Mouse (Mus musculus): ENCODE measurements around the gene Hist1h2aa. TPM values are rescaled to one million over a fixed set of nuclear protein-coding genes. Genes with fewer than 3 reads are reported as not detected.

Hist1h2aa gene
- polyA plus RNA-seq, 1 experiment = not detected

DNA sequence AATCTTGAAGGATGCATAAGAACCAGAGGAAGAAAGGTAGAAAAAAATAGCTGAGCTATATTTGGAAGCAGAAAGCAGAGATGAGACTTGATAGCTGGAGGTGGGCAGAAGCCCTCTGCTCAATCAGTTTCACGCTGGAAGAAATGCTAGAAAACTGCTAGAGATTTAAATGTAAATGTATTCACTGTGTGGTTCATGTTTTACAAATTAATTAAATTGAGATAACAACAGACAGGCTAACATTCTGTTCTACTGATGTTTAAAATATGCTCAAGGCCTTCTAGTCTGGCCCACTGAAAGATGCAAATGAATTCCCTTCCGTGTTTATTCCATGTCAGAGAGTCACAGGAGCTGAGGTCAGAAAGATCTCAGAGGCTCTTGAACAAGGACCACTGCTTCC is 37.6 kb downstream of the Hist1h2aa start:
- no peaks in the 10 kb centered on the region for H3K27me3 ChIP-seq (ENCODE audit: control insufficient read depth, insufficient read depth, insufficient read length)
- no peak overlapping the region for H3ac ChIP-seq (ENCODE audit: control insufficient read depth, insufficient read length)
- H3K36me3 ChIP-seq (ENCODE audit: control insufficient read depth, insufficient read depth) = no peaks in the 10 kb centered on the region
- TF ChIP-seq POLR2AphosphoS2 (IDR thresholded peaks at IDR 0.05; ENCODE audit: insufficient read length, low read depth) (no peak), MAX (IDR thresholded peaks at IDR 0.05; ENCODE audit: low read depth) (no peak), TCF12 (IDR thresholded peaks at IDR 0.05; ENCODE audit: insufficient read depth, poor library complexity, severe bottlenecking) (no peak), POLR2A (IDR thresholded peaks at IDR 0.05; ENCODE audit: insufficient read length, low read depth) (no peak), MYOD1 (IDR thresholded peaks at IDR 0.05; ENCODE audit: control insufficient read depth in 1 of 3, insufficient read length in 2 of 3, low read depth in 2 of 3) (no peak), REST (IDR thresholded peaks at IDR 0.05; ENCODE audit: insufficient read depth, insufficient read length) (no peak), USF1 (IDR thresholded peaks at IDR 0.05; ENCODE audit: low read depth) (no peak), MYOG (IDR thresholded peaks at IDR 0.05; ENCODE audit: control insufficient read depth in 1 of 3, insufficient read depth in 1 of 3, insufficient read length in 2 of 3, low read depth in 2 of 3) (no peak), SRF (IDR thresholded peaks at IDR 0.05; ENCODE audit: control insufficient read depth, insufficient read length, low read depth) (no peak), E2F4 (IDR thresholded peaks at IDR 0.05; ENCODE audit: insufficient read depth) (no peak), TCF3 (IDR thresholded peaks at IDR 0.05; ENCODE audit: insufficient read length, low read depth) (no peak), CEBPB (IDR thresholded peaks at IDR 0.05; ENCODE audit: insufficient read depth, poor library complexity, severe bottlenecking) (no peak)
- no peak overlapping the region for H3K4me2 ChIP-seq (ENCODE audit: low read depth)
- no peak overlapping the region for H3K4me3 ChIP-seq
- H3K79me2 ChIP-seq (ENCODE audit: control insufficient read depth, insufficient read depth) = no peaks in the 10 kb centered on the region

DNA sequence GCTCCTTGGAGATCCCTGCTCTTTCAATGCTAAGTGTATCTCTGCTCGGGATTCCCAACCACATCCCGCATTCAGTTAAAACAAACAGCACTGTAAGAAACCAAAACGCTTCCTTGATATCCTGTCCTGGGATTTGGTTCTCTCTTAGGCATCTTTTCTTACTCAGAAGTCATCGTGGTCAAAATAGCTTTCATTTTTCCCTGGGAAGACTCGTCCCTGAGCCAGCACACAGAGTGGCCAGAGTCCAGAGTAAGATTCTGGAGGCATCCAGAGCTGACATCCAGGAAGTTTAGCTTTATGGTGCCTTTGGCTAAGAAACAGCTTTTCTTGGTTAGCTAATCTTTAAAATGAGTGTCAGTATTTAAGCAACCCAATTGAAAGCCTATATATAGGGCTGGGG is 38.0 kb downstream of the Hist1h2aa start:
- Histone ChIP-seq H3K79me2 (ENCODE audit: control insufficient read depth, insufficient read depth) (no peaks in the 10 kb centered on the region), H3K36me3 (ENCODE audit: control insufficient read depth, insufficient read depth) (no peaks in the 10 kb centered on the region), H3K4me3 (no peak overlapping the region), H3K27me3 (ENCODE audit: control insufficient read depth, insufficient read depth, insufficient read length) (no peaks in the 10 kb centered on the region), H3K4me2 (ENCODE audit: low read depth) (no peak overlapping the region), H3ac (ENCODE audit: control insufficient read depth, insufficient read length) (no peak overlapping the region)
- no peak for TF ChIP-seq TCF3 (IDR thresholded peaks at IDR 0.05; ENCODE audit: insufficient read length, low read depth)
- no peak for TF ChIP-seq SRF (IDR thresholded peaks at IDR 0.05; ENCODE audit: control insufficient read depth, insufficient read length, low read depth)

Other genes with a start within 250 kb of the Hist1h2aa start
- gene Hist1h1t, start 238.6 kb upstream of the Hist1h2aa start, polyA plus RNA-seq (2012; fragmentation: generic; extraction: Trizol) = 0.05 TPM
- gene Hist1h4c, start 236.0 kb upstream of the Hist1h2aa start, polyA plus RNA-seq (2012; fragmentation: generic; extraction: Trizol) = 0.56 TPM
- gene Hfe, start 223.6 kb upstream of the Hist1h2aa start, polyA plus RNA-seq (2012; fragmentation: generic; extraction: Trizol) = 5.1 TPM
- gene Hist1h1c, start 195.7 kb upstream of the Hist1h2aa start, polyA plus RNA-seq (2012; fragmentation: generic; extraction: Trizol) = 273 TPM
- 2.5 TPM for gene Hist1h3c, start 188.9 kb upstream of the Hist1h2aa start, polyA plus RNA-seq (2012; fragmentation: generic; extraction: Trizol)
- 1.3 TPM for gene Hist1h2bb, start 187.7 kb upstream of the Hist1h2aa start, polyA plus RNA-seq (2012; fragmentation: generic; extraction: Trizol)
- 2.1 TPM for gene Hist1h2ab, start 183.3 kb upstream of the Hist1h2aa start, polyA plus RNA-seq (2012; fragmentation: generic; extraction: Trizol)
- gene Hist1h3b, start 182.2 kb upstream of the Hist1h2aa start, polyA plus RNA-seq (2012; fragmentation: generic; extraction: Trizol) = 1.3 TPM
- gene Hist1h4b, start 177.4 kb upstream of the Hist1h2aa start, polyA plus RNA-seq (2012; fragmentation: generic; extraction: Trizol) = 5.5 TPM
- gene Hist1h4a, start 173.2 kb upstream of the Hist1h2aa start, polyA plus RNA-seq (2012; fragmentation: generic; extraction: Trizol) = 4.2 TPM
- 1.3 TPM for gene Hist1h3a, start 172.1 kb upstream of the Hist1h2aa start, polyA plus RNA-seq (2012; fragmentation: generic; extraction: Trizol)
- gene Hist1h1a, start 170.8 kb upstream of the Hist1h2aa start, polyA plus RNA-seq (2012; fragmentation: generic; extraction: Trizol) = 0.98 TPM
- gene Trim38, start 164.5 kb upstream of the Hist1h2aa start, polyA plus RNA-seq (2012; fragmentation: generic; extraction: Trizol) = not detected
- not detected for gene Slc17a2, start 127.5 kb upstream of the Hist1h2aa start, polyA plus RNA-seq (2012; fragmentation: generic; extraction: Trizol)
- not detected for gene Slc17a3, start 95.0 kb upstream of the Hist1h2aa start, polyA plus RNA-seq (2012; fragmentation: generic; extraction: Trizol)
- not detected for gene Slc17a1, start 66.7 kb upstream of the Hist1h2aa start, polyA plus RNA-seq (2012; fragmentation: generic; extraction: Trizol)
- gene Slc17a4, start 19.5 kb upstream of the Hist1h2aa start, polyA plus RNA-seq (2012; fragmentation: generic; extraction: Trizol) = 0.02 TPM
- gene Hist1h2ba, start 306 bp upstream of the Hist1h2aa start, polyA plus RNA-seq (2012; fragmentation: generic; extraction: Trizol) = not detected
- not detected for gene Scgn, start 56.8 kb downstream of the Hist1h2aa start, polyA plus RNA-seq (2012; fragmentation: generic; extraction: Trizol)